ENCODE assay signal across 21 mouse cellular contexts in the genomic region with DNA sequence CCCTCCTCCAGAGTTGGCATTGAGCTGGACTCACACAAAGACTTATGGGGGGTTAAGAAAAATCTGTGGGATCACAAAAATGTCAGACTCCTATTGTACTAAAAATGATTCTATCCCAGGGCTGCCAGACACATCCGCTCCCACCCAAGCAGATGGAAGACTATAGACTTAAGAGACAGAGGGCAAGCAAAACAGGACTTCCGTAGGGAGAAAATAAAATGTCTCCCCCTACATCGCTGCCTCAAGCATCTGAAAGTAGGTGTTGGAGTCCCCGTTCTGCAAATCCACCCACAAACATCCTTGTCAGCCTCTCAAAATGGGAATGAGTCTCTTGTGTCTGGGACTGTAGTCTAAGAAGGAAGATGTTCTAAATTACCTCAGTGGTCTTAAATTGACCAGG.
DNase-seq lines count a peak whose midpoint lies in the region; TF ChIP-seq lines count a peak whose summit lies in the region.
"Had no signal": no experiment of that assay in that cellular context is flagged by ENCODE, and none has a peak within 500 bp of the region (broad histone marks: within the 10 kb centered on the region; RNA-seq: fewer than 3 reads in every experiment).

No protein-coding gene starts in this region.

- intact Hi-C loops in left cerebral cortex, adult 2 months (cut with DNase I): loop anchor here (1.0 to 5.0 kb wide), 7 partner anchors 174 to 908 kb away; no protein-coding TSS in a partner anchor
- intact Hi-C loops in left cerebral cortex, postnatal 25 days (cut with DNase I): loop anchor here (1.0 to 5.0 kb wide), 3 partner anchors 176 to 651 kb away; no protein-coding TSS in a partner anchor

- no peak for TF ChIP-seq CTCF in left cerebral cortex, adult 2 months (IDR thresholded peaks at IDR 0.05)

- H3K4me3 ChIP-seq in left cerebral cortex, adult 2 months: no peak overlapping the region
- H3K4me3 ChIP-seq: embryonic facial prominence, embryonic 15.5 days; erythroblast, embryonic 14.5 days; forebrain, embryonic 10.5 days; heart, embryonic 10.5 days; hindbrain, embryonic 12.5 days had no signal

- peak; percentile 33 to 63 for DNase-seq in frontal cortex, postnatal 36 days (ENCODE audit: low spot score in 2 of 2)
- DNase-seq in frontal cortex, postnatal 25 days (ENCODE audit: low spot score in 2 of 2): no peak
- peak; percentile 63 for DNase-seq in right cerebral cortex, adult 18-20 months
- DNase-seq in right cerebral cortex, postnatal 14 days: no peak
- peak in 1 of 2 experiments; percentile 31 for DNase-seq in left cerebral cortex, adult 2 months (ENCODE audit: extremely low spot score in 1 of 2, low spot score in 2 of 2)
- DNase-seq in left cerebral cortex, postnatal 25 days (ENCODE audit: low spot score in 2 of 2): peak; percentile 25 to 90
- DNase-seq in cerebellum, adult 11 months: no peak
- DNase-seq in lung, postnatal 10 days: no peak
- DNase-seq: adrenal gland, postnatal 14 days; cerebellum, adult 2 months; cerebellum, postnatal 10 days; gastrocnemius, postnatal 10 days; heart, adult 18-20 months; heart, postnatal 10 days; heart, postnatal 4 days had no signal

- peak overlapping the region; percentile 66; the same call in 1 of the 2 replicates for H3K27ac ChIP-seq in left cerebral cortex, adult 2 months
- H3K27ac ChIP-seq: embryonic facial prominence, embryonic 15.5 days; forebrain, embryonic 10.5 days; heart, embryonic 10.5 days; hindbrain, embryonic 12.5 days; hindbrain, postnatal 0 days had no signal

Comparison
In these comparisons a context has a peak if more than half of its experiments do, and no peak if none do; other contexts are left out.
1. DNase-seq: peak in frontal cortex, postnatal 36 days (2 of 2), right cerebral cortex, adult 18-20 months (single experiment) and left cerebral cortex, postnatal 25 days (2 of 2); none in frontal cortex, postnatal 25 days (0 of 2), right cerebral cortex, postnatal 14 days (single experiment), cerebellum, adult 11 months (single experiment) and lung, postnatal 10 days (single experiment).